Mouse (Mus musculus) forebrain, embryonic 16.5 days (tissue): Measurements from ENCODE around the gene Frk. TPM values are rescaled to one million over a fixed set of nuclear protein-coding genes. Genes with fewer than 3 reads are reported as not detected.

ENCODE experiments used
- ATAC-seq: fragments of 200-750 bp; cut with Nextera tagmentation; 2 replicates; pipeline ENCODE4 v1.8.0; 2017; ENCODE audit warnings: mild to moderate bottlenecking, moderate library complexity
- H3K27ac ChIP-seq: fragments of 300-500 bp; sonication (generic); 2 replicates; pipeline ENCODE4 v1.5.1; 2014; ENCODE audit warnings: low read length, control low read depth
- H3K27me3 ChIP-seq: fragments of 300-500 bp; sonication (generic); replicated peaks from 2 replicates; pipeline ENCODE4 v1.6.1; 2014; ENCODE audit warnings: low read length; ENCODE audit not compliant: control insufficient read depth, insufficient read depth
- H3K36me3 ChIP-seq: fragments of 300-500 bp; sonication (generic); 2 replicates; pipeline ENCODE4 v1.6.1; 2014; ENCODE audit not compliant: control insufficient read depth, insufficient read depth
- H3K4me1 ChIP-seq: fragments of 300-500 bp; sonication (generic); replicated peaks from 2 replicates; pipeline ENCODE4 v1.6.1; 2014; ENCODE audit warnings: low read length; ENCODE audit not compliant: control insufficient read depth, insufficient read depth
- H3K4me2 ChIP-seq: fragments of 300-500 bp; sonication (generic); 2 replicates; pipeline ENCODE4 v1.6.1; 2014; ENCODE audit warnings: mild to moderate bottlenecking, low read length, control low read depth
- H3K4me3 ChIP-seq: fragments of 300-500 bp; sonication (generic); replicated peaks from 2 replicates; pipeline ENCODE4 v1.5.1; 2014; ENCODE audit warnings: mild to moderate bottlenecking, low read length, control low read depth
- H3K9ac ChIP-seq: fragments of 300-500 bp; sonication (generic); replicated peaks from 2 replicates; pipeline ENCODE4 v1.6.1; 2014; ENCODE audit warnings: low read depth, low read length, control low read depth
- H3K9me3 ChIP-seq: fragments of 300-500 bp; sonication (generic); 2 replicates; pipeline ENCODE4 v1.6.1; 2016; ENCODE audit warnings: low read length; ENCODE audit not compliant: control insufficient read depth
- WGBS: fragments of 180-500 bp; shearing (Covaris S2); extraction: QIAGEN DNeasy Blood & Tissue Kit; methylation state at CpG from one replicate; pipeline ENCODE4 v1.1.7; 2014; 5-methylcytosine and 5-hydroxymethylcytosine counted together
- polyA plus RNA-seq: library from polyadenylated mRNA; unstranded; fragments of >200 nt; fragmentation: Nextera tagmentation; extraction: Ambion mirVana; gene quantifications from 2 replicates; pipeline ENCODE4 v1.2.1, GENCODE M21; 2015

The Frk gene
- polyA plus RNA-seq, 1 experiment from 2014 or later = 0.95 TPM

GRCm38 (mm10) chr10:34508593-34508992, 25.4 kb downstream of the Frk start:
- no peaks in the 10 kb centered on the region for H3K9me3 ChIP-seq
- 82% methylated on average over 1 of the region's 1 CpGs for WGBS
- no peak overlapping the region for H3K9ac ChIP-seq
- H3K27me3 ChIP-seq = no peaks in the 10 kb centered on the region
- no peak overlapping the region for H3K27ac ChIP-seq
- H3K36me3 ChIP-seq = no peaks in the 10 kb centered on the region
- no peaks in the 10 kb centered on the region for H3K4me1 ChIP-seq
- no peak overlapping the region for H3K4me2 ChIP-seq
- H3K4me3 ChIP-seq = no peak overlapping the region
- ATAC-seq = no peak

GRCm38 (mm10) chr10:34509256-34509655, 26.1 kb downstream of the Frk start:
- Histone ChIP-seq H3K9me3 (no peaks in the 10 kb centered on the region), H3K27ac (no peak overlapping the region), H3K36me3 (no peaks in the 10 kb centered on the region), H3K4me2 (no peak overlapping the region), H3K27me3 (no peaks in the 10 kb centered on the region), H3K4me1 (no peaks in the 10 kb centered on the region), H3K9ac (no peak overlapping the region), H3K4me3 (no peak overlapping the region)
- no peak for ATAC-seq
- 91% methylated on average over 2 of the region's 2 CpGs for WGBS

- H3K27me3 ChIP-seq = no peaks in the 10 kb centered on the region
- 41% methylated on average over 3 of the region's 3 CpGs for WGBS
- H3K36me3 ChIP-seq = no peaks in the 10 kb centered on the region
- H3K4me3 ChIP-seq = no peak overlapping the region
- ATAC-seq = no peak
- H3K9ac ChIP-seq = no peak overlapping the region
- H3K4me1 ChIP-seq = no peaks in the 10 kb centered on the region
- no peak overlapping the region for H3K27ac ChIP-seq
- no peaks in the 10 kb centered on the region for H3K9me3 ChIP-seq
- H3K4me2 ChIP-seq = no peak overlapping the region
Observed at GRCm38 (mm10) chr10:34511192-34511591, 28.0 kb downstream of the Frk start.

- Histone ChIP-seq H3K4me1 (no peaks in the 10 kb centered on the region), H3K9ac (no peak overlapping the region), H3K9me3 (no peaks in the 10 kb centered on the region), H3K36me3 (no peaks in the 10 kb centered on the region), H3K27ac (no peak overlapping the region), H3K4me2 (no peak overlapping the region), H3K4me3 (no peak overlapping the region), H3K27me3 (no peaks in the 10 kb centered on the region)
- WGBS = 57% methylated on average over 4 of the region's 4 CpGs
- ATAC-seq = no peak
Observed at GRCm38 (mm10) chr10:34512551-34512950, 29.4 kb downstream of the Frk start.

- ATAC-seq = no peak
- H3K36me3 ChIP-seq = no peaks in the 10 kb centered on the region
- no peaks in the 10 kb centered on the region for H3K27me3 ChIP-seq
- H3K9ac ChIP-seq = no peak overlapping the region
- H3K4me2 ChIP-seq = no peak overlapping the region
- no peak overlapping the region for H3K4me3 ChIP-seq
- WGBS = 79% methylated on average over 1 of the region's 1 CpGs
- no peaks in the 10 kb centered on the region for H3K4me1 ChIP-seq
- no peak overlapping the region for H3K27ac ChIP-seq
- H3K9me3 ChIP-seq = no peaks in the 10 kb centered on the region
Observed at GRCm38 (mm10) chr10:34525598-34525997, 42.4 kb downstream of the Frk start.

- Histone ChIP-seq H3K4me2 (no peak overlapping the region), H3K9ac (no peak overlapping the region), H3K27me3 (no peaks in the 10 kb centered on the region), H3K4me1 (no peaks in the 10 kb centered on the region), H3K9me3 (no peaks in the 10 kb centered on the region), H3K4me3 (no peak overlapping the region), H3K36me3 (no peaks in the 10 kb centered on the region), H3K27ac (no peak overlapping the region)
- no peak for ATAC-seq
- 46% methylated on average over 1 of the region's 1 CpGs for WGBS
Observed at GRCm38 (mm10) chr10:34531766-34532165, 48.6 kb downstream of the Frk start.

- H3K4me1 ChIP-seq = no peaks in the 10 kb centered on the region
- H3K27ac ChIP-seq = no peak overlapping the region
- H3K36me3 ChIP-seq = no peaks in the 10 kb centered on the region
- H3K27me3 ChIP-seq = no peaks in the 10 kb centered on the region
- 86% methylated on average over 1 of the region's 1 CpGs for WGBS
- H3K9ac ChIP-seq = no peak overlapping the region
- no peak overlapping the region for H3K4me2 ChIP-seq
- no peak for ATAC-seq
- no peak overlapping the region for H3K4me3 ChIP-seq
- no peaks in the 10 kb centered on the region for H3K9me3 ChIP-seq
Observed at GRCm38 (mm10) chr10:34532507-34532906, 49.3 kb downstream of the Frk start.

- whole genome bisulfite sequencing = 88% methylated on average over 2 of the region's 2 CpGs
- Histone ChIP-seq H3K9me3 (no peaks in the 10 kb centered on the region), H3K27me3 (no peaks in the 10 kb centered on the region), H3K9ac (no peak overlapping the region), H3K4me3 (no peak overlapping the region), H3K4me1 (no peaks in the 10 kb centered on the region), H3K27ac (no peak overlapping the region), H3K36me3 (no peaks in the 10 kb centered on the region), H3K4me2 (no peak overlapping the region)
- no peak for ATAC-seq
Observed at GRCm38 (mm10) chr10:34540687-34541086, 57.5 kb downstream of the Frk start.

GRCm38 (mm10) chr10:34541717-34542490, 58.7 kb downstream of the Frk start:
- 89% methylated on average over 3 of the region's 3 CpGs for WGBS
- Histone ChIP-seq H3K9ac (no peak overlapping the region), H3K27me3 (no peaks in the 10 kb centered on the region), H3K9me3 (no peaks in the 10 kb centered on the region), H3K4me3 (no peak overlapping the region), H3K27ac (no peak overlapping the region), H3K36me3 (no peaks in the 10 kb centered on the region), H3K4me1 (no peaks in the 10 kb centered on the region), H3K4me2 (no peak overlapping the region)
- no peak for ATAC-seq

- H3K36me3 ChIP-seq = no peaks in the 10 kb centered on the region
- no peaks in the 10 kb centered on the region for H3K27me3 ChIP-seq
- no peak for ATAC-seq
- 81% methylated on average over 5 of the region's 5 CpGs for WGBS
- no peak overlapping the region for H3K4me2 ChIP-seq
- H3K27ac ChIP-seq = no peak overlapping the region
- H3K4me3 ChIP-seq = no peak overlapping the region
- H3K4me1 ChIP-seq = no peaks in the 10 kb centered on the region
- no peaks in the 10 kb centered on the region for H3K9me3 ChIP-seq
- no peak overlapping the region for H3K9ac ChIP-seq
Observed at GRCm38 (mm10) chr10:34550612-34551011, 67.4 kb downstream of the Frk start.
